Mouse (Mus musculus) MEL (cell line): ENCODE measurements around the gene Col11a2. TPM values are rescaled to one million over a fixed set of nuclear protein-coding genes. Genes with fewer than 3 reads are reported as not detected.

Experiments
- DNase-seq: peaks from one replicate; pipeline ENCODE4 v3.0.0; 2011; ENCODE audit warnings: low read depth, low spot score
- H3K27ac ChIP-seq: 2 replicates; pipeline ENCODE4 v1.5.1; 2012; ENCODE audit warnings: low read depth, mild to moderate bottlenecking, control low read depth, low read length, moderate library complexity; ENCODE audit not compliant: control insufficient read depth
- H3K27me3 ChIP-seq, 2 experiments: fragments of 150-350 bp in 1 of 2; sonication (generic) in 1 of 2; 2 replicates each; pipeline ENCODE4 v1.6.1; 2012; ENCODE audit warnings: low read length in 2 of 2, mild to moderate bottlenecking in 2 of 2, improper control_type of control experiment in 1 of 2, moderate library complexity in 1 of 2; ENCODE audit not compliant: insufficient read depth in 2 of 2, control insufficient read depth in 1 of 2
- H3K36me3 ChIP-seq, 2 experiments: 2 replicates each; pipeline ENCODE4 v1.6.1; 2012 to 2014; ENCODE audit warnings: low read length in 2 of 2, improper control_type of control experiment in 1 of 2, inconsistent platforms in 1 of 2, mild to moderate bottlenecking in 1 of 2; ENCODE audit not compliant: insufficient read depth in 2 of 2, control insufficient read depth in 1 of 2
- H3K4me1 ChIP-seq, 2 experiments: fragments of 150-350 bp in 1 of 2; sonication (generic) in 1 of 2; 2 replicates each; pipeline ENCODE4 v1.6.1; 2012; ENCODE audit warnings: low read length in 2 of 2, improper control_type of control experiment in 1 of 2, mild to moderate bottlenecking in 1 of 2; ENCODE audit not compliant: insufficient read depth in 2 of 2, control insufficient read depth in 1 of 2
- H3K4me3 ChIP-seq, 2 experiments: fragments of 150-350 bp in 1 of 2; sonication (generic) in 1 of 2; 2 replicates each; pipeline ENCODE4 v1.5.1; 2012; ENCODE audit warnings: low read depth in 2 of 2, low read length in 2 of 2, mild to moderate bottlenecking in 2 of 2, moderate library complexity in 2 of 2, control low read depth in 1 of 2, improper control_type of control experiment in 1 of 2; ENCODE audit not compliant: control insufficient read depth in 1 of 2, insufficient read depth in 1 of 2
- H3K79me2 ChIP-seq: 2 replicates; pipeline ENCODE4 v1.6.1; 2012; ENCODE audit warnings: mild to moderate bottlenecking, low read length, moderate library complexity; ENCODE audit not compliant: control insufficient read depth, poor library complexity, insufficient read depth
- H3K9ac ChIP-seq: 2 replicates; pipeline ENCODE4 v1.6.1; 2012; ENCODE audit warnings: low read depth, mild to moderate bottlenecking, control low read depth, low read length, moderate library complexity; ENCODE audit not compliant: control insufficient read depth, poor library complexity, severe bottlenecking
- H3K9me3 ChIP-seq: fragments of 150-350 bp; sonication (generic); replicated peaks from 2 replicates; pipeline ENCODE4 v1.6.1; 2012; ENCODE audit warnings: mild to moderate bottlenecking, low read length, improper control_type of control experiment, moderate library complexity; ENCODE audit not compliant: insufficient read depth
- CHD1 ChIP-seq: IDR thresholded peaks from 2 replicates; pipeline ENCODE4 v1.6.1; 2012; ENCODE audit warnings: low read depth, mild to moderate bottlenecking, inconsistent platforms, low read length, improper control_type of control experiment
- CHD2 ChIP-seq: IDR thresholded peaks from 2 replicates; pipeline ENCODE4 v1.6.1; 2011; ENCODE audit warnings: low read length, improper control_type of control experiment
- CTCF ChIP-seq, 3 experiments: IDR thresholded peaks in 2 of 3; conservative IDR thresholded peaks in 1 of 3; 2 replicates each; pipeline ENCODE4 v1.5.1; 2011 to 2012; ENCODE audit warnings: low read length in 3 of 3, low read depth in 2 of 3, mild to moderate bottlenecking in 2 of 3, improper control_type of control experiment in 1 of 3, inconsistent platforms in 1 of 3, mixed read lengths in 1 of 3, moderate library complexity in 1 of 3; ENCODE audit not compliant: control insufficient read depth in 1 of 3, insufficient read depth in 1 of 3, poor library complexity in 1 of 3, severe bottlenecking in 1 of 3
- E2F4 ChIP-seq: IDR thresholded peaks from 2 replicates; pipeline ENCODE4 v1.6.1; 2011; ENCODE audit warnings: low read depth, low read length, improper control_type of control experiment, borderline replicate concordance
- ELF1 ChIP-seq: IDR thresholded peaks from 2 replicates; pipeline ENCODE4 v1.6.1; 2014; ENCODE audit warnings: low read depth, mild to moderate bottlenecking, inconsistent platforms, low read length, improper control_type of control experiment, moderate library complexity
- EP300 ChIP-seq, 2 experiments: IDR thresholded peaks; 2 replicates each; pipeline ENCODE4 v1.6.1; 2011; ENCODE audit warnings: improper control_type of control experiment in 2 of 2, low read length in 2 of 2, low read depth in 1 of 2, mild to moderate bottlenecking in 1 of 2
- ETS1 ChIP-seq: IDR thresholded peaks from 2 replicates; pipeline ENCODE4 v1.6.1; 2012; ENCODE audit warnings: low read depth, mild to moderate bottlenecking, inconsistent platforms, low read length, improper control_type of control experiment, moderate library complexity
- GABPA ChIP-seq: IDR thresholded peaks from 2 replicates; pipeline ENCODE4 v1.6.1; 2012; ENCODE audit warnings: low read depth, mild to moderate bottlenecking, inconsistent platforms, low read length, improper control_type of control experiment, moderate library complexity
- GATA1 ChIP-seq: IDR thresholded peaks from 2 replicates; pipeline ENCODE4 v1.6.1; 2011; ENCODE audit warnings: low read depth, low read length, improper control_type of control experiment
- HCFC1 ChIP-seq: IDR thresholded peaks from 2 replicates; pipeline ENCODE4 v1.6.1; 2012; ENCODE audit warnings: low read depth, mild to moderate bottlenecking, inconsistent platforms, low read length, improper control_type of control experiment, moderate library complexity
- JUND ChIP-seq: IDR thresholded peaks from 2 replicates; pipeline ENCODE4 v1.6.1; 2011; ENCODE audit warnings: low read depth, mild to moderate bottlenecking, improper control_type of control experiment, low read length
- KAT2A ChIP-seq: conservative IDR thresholded peaks from 2 replicates; pipeline ENCODE4 v1.6.1; 2012; ENCODE audit warnings: low read depth, low read length, improper control_type of control experiment, inconsistent platforms
- MAX ChIP-seq: IDR thresholded peaks from 2 replicates; pipeline ENCODE4 v1.6.1; 2011; ENCODE audit warnings: low read length, improper control_type of control experiment
- MAZ ChIP-seq: IDR thresholded peaks from 2 replicates; pipeline ENCODE4 v1.6.1; 2012; ENCODE audit warnings: low read depth, mild to moderate bottlenecking, inconsistent platforms, low read length, improper control_type of control experiment
- MXI1 ChIP-seq: IDR thresholded peaks from 2 replicates; pipeline ENCODE4 v1.6.1; 2011; ENCODE audit warnings: mild to moderate bottlenecking, low read depth, low read length, improper control_type of control experiment
- MYB ChIP-seq: IDR thresholded peaks from 2 replicates; pipeline ENCODE4 v1.6.1; 2011; ENCODE audit warnings: mild to moderate bottlenecking, low read depth, low read length, improper control_type of control experiment
- POLR2A ChIP-seq, 2 experiments: IDR thresholded peaks; 2 replicates each; pipeline ENCODE4 v1.6.1; 2011 to 2012; ENCODE audit warnings: low read length in 2 of 2, mild to moderate bottlenecking in 2 of 2, control low read depth in 1 of 2, improper control_type of control experiment in 1 of 2, low read depth in 1 of 2, moderate library complexity in 1 of 2; ENCODE audit not compliant: control insufficient read depth in 1 of 2, insufficient read depth in 1 of 2, poor library complexity in 1 of 2
- RCOR1 ChIP-seq: IDR thresholded peaks from 2 replicates; pipeline ENCODE4 v1.6.1; 2012; ENCODE audit warnings: low read depth, mild to moderate bottlenecking, inconsistent platforms, low read length, improper control_type of control experiment
- SIN3A ChIP-seq: IDR thresholded peaks from 2 replicates; pipeline ENCODE4 v1.6.1; 2012; ENCODE audit warnings: low read length, improper control_type of control experiment, inconsistent platforms
- UBTF ChIP-seq: IDR thresholded peaks from 2 replicates; pipeline ENCODE4 v1.6.1; 2012; ENCODE audit warnings: low read depth, mild to moderate bottlenecking, inconsistent platforms, low read length, improper control_type of control experiment, moderate library complexity, borderline replicate concordance; ENCODE audit not compliant: insufficient read depth
- USF2 ChIP-seq, 2 experiments: IDR thresholded peaks; 2 replicates each; pipeline ENCODE4 v1.6.1; 2011 to 2012; ENCODE audit warnings: improper control_type of control experiment in 2 of 2, low read length in 2 of 2, borderline replicate concordance in 1 of 2, inconsistent platforms in 1 of 2, low read depth in 1 of 2, mild to moderate bottlenecking in 1 of 2; ENCODE audit not compliant: insufficient read depth in 1 of 2
- ZC3H11A ChIP-seq: IDR thresholded peaks from 2 replicates; pipeline ENCODE4 v1.6.1; 2012; ENCODE audit warnings: low read depth, mild to moderate bottlenecking, inconsistent platforms, low read length, improper control_type of control experiment
- ZKSCAN1 ChIP-seq: IDR thresholded peaks from 2 replicates; pipeline ENCODE4 v1.6.1; 2012; ENCODE audit warnings: low read depth, mild to moderate bottlenecking, inconsistent platforms, low read length, improper control_type of control experiment, moderate library complexity
- ZMIZ1 ChIP-seq: IDR thresholded peaks from 2 replicates; pipeline ENCODE4 v1.6.1; 2012; ENCODE audit warnings: low read depth, mild to moderate bottlenecking, inconsistent platforms, low read length, improper control_type of control experiment, moderate library complexity
- polyA plus RNA-seq, 2 experiments: library from polyadenylated mRNA; stranded (reverse) in 1 of 2; unstranded in 1 of 2; fragments of >175 nt in 1 of 2; fragments of >200 nt in 1 of 2; gene quantifications; 2 replicates each; pipeline versions ENCODE4 v1.2.1 to v1.2.4; 2012; ENCODE audit warnings: low replicate concordance in 2 of 2, low read depth in 1 of 2; ENCODE audit not compliant: insufficient read length in 2 of 2, insufficient read depth in 1 of 2, missing spikeins in 1 of 2
- total RNA-seq: library from RNA; depleted of rRNA; stranded (reverse); fragments of 300-350 nt; gene quantifications from 2 replicates; pipeline ENCODE4 v1.2.3, GENCODE M21; 2012

Gene Col11a2
- total and polyA plus RNA-seq, 3 experiments = 4.6 to 14.5 TPM; not detected in 1

DNA sequence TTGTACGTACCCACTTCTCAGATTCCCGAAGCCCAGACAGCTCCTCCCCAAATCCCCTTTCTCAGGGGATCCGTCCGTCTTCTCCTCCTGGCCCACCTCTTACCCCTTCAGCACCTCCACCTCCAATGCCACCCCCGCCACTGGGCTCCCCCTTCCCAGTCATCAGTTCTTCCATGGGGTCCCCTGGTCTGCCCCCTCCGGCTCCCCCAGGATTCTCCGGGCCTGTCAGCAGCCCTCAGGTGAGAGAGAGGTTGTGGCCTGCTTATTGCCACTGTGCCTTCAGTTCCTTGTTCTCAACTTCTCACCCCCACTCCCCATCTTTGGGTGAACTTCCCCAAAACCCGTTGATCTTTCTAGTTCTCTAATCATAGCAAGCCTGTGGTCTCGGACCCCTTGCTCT lies 6.4 kb upstream of the Col11a2 start:
- Histone ChIP-seq H3K4me1 (peaks cover 2 to 25% of the 10 kb centered on the region in 2 experiments; a peak in 3 of 4 replicates), H3K9me3 (no peaks in the 10 kb centered on the region), H3K79me2 (peaks cover 39% of the 10 kb centered on the region), H3K9ac (peak overlapping the region; percentile 99), H3K27me3 (no peaks in the 10 kb centered on the region), H3K36me3 (peaks cover 4 to 14% of the 10 kb centered on the region in 2 experiments; a peak in 3 of 4 replicates), H3K4me3 (peak overlapping the region; percentile 90 to 100), H3K27ac (peak overlapping the region; percentile 75)
- no peak for TF ChIP-seq MXI1
- 0 out of 2 replicates have a peak, but pooled peaks have one; percentile 26 for TF ChIP-seq RCOR1
- peak; percentile 40; the same call in 1 of the 2 replicates for TF ChIP-seq ETS1
- no peak for TF ChIP-seq ZKSCAN1
- TF ChIP-seq EP300 (IDR thresholded peaks at IDR 0.05; ENCODE audit: low read depth in 1 of 2, low read length in 2 of 2) = peak in 1 of 2 experiments; percentile 49; a peak in 1 of 4 replicates
- TF ChIP-seq JUND = no peak
- 0 out of 2 replicates have a peak, but pooled peaks have one; percentile 51 for TF ChIP-seq HCFC1
- TF ChIP-seq MAX = no peak
- TF ChIP-seq CHD1 = no peak
- no peak for TF ChIP-seq GATA1
- no peak for TF ChIP-seq USF2 (IDR thresholded peaks at IDR 0.05; ENCODE audit: borderline replicate concordance in 1 of 2, insufficient read depth in 1 of 2, low read depth in 1 of 2, low read length in 2 of 2)
- TF ChIP-seq MYB = no peak
- peak; percentile 61; the same call in 1 of the 2 replicates for TF ChIP-seq MAZ
- TF ChIP-seq UBTF = no peak
- TF ChIP-seq CHD2 = no peak
- peak; percentile 51; the same call in 1 of the 2 replicates for TF ChIP-seq ZMIZ1
- TF ChIP-seq CTCF (IDR thresholded peaks at IDR 0.05 in 2 of 3, conservative IDR thresholded peaks at IDR 0.05 in 1 of 3; ENCODE audit: control insufficient read depth in 1 of 3, insufficient read depth in 1 of 3, low read depth in 2 of 3, low read length in 3 of 3, poor library complexity in 1 of 3, severe bottlenecking in 1 of 3) = no peak
- no peak for TF ChIP-seq GABPA
- TF ChIP-seq SIN3A = 0 out of 2 replicates have a peak, but pooled peaks have one; percentile 28
- no peak for TF ChIP-seq ZC3H11A
- no peak for TF ChIP-seq E2F4
- 0 out of 4 replicates have a peak, but pooled peaks of 1 of the 2 experiments have one; percentile 36 for TF ChIP-seq POLR2A (IDR thresholded peaks at IDR 0.05; ENCODE audit: control insufficient read depth in 1 of 2, insufficient read depth in 1 of 2, low read depth in 1 of 2, low read length in 2 of 2, poor library complexity in 1 of 2)
- TF ChIP-seq ELF1 = no peak
- TF ChIP-seq KAT2A = no peak
- DNase-seq = peak; percentile 82
